Mouse (Mus musculus) spleen, postnatal 4 days (tissue): ENCODE measurements around the gene Ctsd.
A peak's percentile ranks its signal among the peaks of the same experiment; 100 is the strongest.

Experiments used
- DNase-seq, 2 experiments: peaks; one replicate each; pipeline ENCODE4 v3.0.0; 2022; ENCODE audit warnings: low spot score in 2 of 2

The Ctsd gene

DNA sequence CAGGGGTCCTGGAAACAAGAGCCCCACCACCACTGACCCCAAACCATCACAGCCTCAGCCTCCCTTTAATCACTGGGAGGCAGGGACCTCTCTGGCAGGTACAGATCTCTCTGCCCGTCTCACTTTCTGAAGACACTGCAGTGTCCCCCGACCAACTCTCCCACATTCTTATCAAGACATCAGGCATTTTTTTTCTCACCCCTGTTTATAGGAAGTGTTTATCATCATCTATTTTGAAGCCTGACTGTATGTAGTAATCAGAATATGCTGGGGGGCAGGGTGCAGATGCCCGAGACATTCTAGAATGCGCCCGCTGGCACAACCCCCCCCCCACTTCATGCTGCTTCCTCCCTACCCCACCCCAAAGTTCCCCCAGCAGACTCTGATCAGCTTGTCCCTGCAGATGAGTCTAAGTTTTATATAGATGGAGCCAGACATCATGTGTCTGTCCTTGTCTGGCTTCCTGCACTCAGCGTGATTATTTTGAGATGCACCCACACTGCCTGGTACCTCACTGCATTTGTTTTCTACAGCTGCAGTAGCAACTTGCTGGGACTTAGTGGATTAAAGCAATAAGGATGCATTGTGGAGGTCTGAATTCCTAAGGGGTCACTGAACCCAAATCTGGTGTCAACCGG lies 12.4 kb upstream of the Ctsd start:
- no peak for DNase-seq

DNA sequence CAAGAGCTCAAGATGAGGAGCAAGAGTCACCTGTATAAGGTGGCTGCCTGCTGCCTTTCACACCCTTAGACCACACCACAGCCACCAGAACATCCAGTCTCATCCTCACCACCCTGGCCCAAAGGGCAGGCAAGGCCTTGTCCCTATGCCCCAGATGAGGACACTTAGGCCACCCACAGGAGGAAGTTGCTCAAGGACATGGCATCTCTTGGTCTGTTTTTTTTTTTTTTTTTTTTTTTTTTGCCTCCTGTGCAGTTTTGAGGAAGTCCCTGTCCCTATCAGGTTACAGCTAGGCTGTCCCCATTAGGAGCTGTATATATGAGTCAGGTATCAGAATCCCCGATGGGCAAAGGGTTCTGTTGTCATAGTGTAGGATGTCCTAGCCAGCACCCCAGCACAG lies 11.4 kb upstream of the Ctsd start:
- DNase-seq: no peak

DNA sequence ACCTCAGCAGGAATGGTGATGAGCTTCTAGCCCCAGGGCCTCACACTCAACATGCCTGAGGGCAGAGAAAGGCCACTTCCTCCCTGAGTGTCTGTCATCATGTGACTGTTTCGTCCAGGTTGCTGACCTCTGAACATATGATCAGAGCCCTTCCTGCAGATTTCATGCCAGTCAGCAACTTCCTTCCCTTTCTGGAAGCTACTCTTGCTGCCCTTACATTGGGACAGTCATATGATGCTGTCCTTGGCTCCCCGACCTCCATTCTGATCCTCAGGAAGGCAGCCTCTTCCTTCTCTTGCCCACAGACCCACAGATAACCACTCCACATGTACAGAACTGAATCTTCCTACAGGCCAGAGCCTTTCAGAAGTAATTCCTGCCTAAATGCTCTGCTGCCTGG lies 10.2 kb upstream of the Ctsd start:
- DNase-seq: no peak

DNA sequence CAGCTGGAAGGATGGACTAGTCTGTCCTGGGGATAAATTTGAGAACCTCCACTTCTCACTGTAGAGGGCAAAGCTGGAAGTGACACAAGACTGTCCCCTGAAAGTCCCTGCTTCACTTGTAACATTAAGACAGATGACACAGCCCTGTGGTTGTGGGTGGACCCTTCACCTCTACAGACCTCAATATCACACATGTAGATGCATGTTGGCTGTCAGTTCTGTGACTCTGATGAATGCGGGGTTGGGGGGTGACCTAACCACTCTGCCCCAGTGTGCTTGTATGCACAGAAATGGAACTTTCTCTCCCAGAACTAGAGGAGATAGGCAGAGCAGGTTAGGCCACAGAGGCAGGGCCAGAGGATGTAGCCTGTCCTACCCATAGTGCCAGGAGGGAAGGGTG lies 8.8 kb upstream of the Ctsd start:
- no peak for DNase-seq

DNA sequence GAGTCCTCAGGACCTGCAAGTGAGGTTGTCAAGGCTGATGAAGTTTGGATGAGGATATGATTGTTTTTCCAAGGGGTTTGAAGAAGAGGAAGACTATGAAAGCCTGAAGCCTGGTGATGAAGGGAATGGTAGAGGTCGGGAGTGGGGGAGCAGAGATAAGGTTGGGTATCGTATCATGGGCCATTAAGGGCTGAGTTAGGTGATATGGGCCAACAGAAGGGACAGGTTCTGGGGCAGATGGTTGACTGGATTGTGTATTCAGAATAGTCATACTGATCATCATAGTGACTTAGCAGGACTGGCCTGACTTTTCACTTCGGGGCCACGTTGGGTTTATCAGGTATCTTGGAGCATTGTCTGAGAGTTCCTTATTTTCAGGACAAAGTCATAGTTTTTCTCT lies 7.6 kb upstream of the Ctsd start:
- DNase-seq: no peak

DNA sequence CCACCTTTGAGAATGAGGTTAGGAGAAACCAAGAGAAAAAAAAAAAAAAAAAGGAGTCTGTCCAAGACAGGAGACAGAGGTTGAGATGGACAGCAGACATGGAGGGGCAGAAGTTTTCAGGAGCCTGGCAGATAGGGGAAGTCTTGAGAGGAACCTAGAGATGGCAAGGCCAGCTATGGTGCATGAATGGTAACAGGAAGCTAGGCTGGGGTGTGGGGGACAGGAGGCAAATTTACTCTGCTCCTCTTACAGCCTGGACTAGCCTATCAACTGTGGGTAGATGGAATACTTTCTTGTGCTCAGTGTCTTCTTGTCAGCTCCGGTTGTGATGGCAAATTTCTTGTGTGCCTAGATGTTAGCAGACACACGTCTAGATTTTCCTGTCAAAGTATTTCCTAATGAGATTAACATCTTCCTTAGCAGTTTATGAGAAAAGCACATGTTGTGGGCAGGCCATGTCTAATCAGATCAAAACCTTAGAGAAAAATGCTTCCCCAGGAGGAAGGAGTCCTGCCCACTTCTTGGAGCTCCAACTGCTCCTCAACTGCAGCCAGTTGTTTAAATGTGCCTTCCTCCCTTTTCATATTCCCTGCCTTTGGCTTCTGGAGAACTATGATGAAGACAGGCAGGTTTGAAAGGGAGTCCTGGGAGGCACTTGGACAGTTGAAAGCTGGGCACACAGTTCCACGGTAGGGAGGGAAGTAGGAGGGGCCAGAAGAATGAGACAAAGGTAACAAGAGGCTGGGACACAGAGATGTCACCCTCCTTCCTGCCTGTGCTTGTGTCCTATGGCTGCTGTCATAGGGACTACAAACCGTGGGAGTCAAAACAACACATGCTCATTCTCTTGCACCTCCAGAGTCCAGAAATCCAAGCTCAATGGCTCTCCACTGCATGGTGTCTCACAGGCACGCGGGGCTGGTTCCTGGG lies 6.7 kb upstream of the Ctsd start:
- DNase-seq: no peak

DNA sequence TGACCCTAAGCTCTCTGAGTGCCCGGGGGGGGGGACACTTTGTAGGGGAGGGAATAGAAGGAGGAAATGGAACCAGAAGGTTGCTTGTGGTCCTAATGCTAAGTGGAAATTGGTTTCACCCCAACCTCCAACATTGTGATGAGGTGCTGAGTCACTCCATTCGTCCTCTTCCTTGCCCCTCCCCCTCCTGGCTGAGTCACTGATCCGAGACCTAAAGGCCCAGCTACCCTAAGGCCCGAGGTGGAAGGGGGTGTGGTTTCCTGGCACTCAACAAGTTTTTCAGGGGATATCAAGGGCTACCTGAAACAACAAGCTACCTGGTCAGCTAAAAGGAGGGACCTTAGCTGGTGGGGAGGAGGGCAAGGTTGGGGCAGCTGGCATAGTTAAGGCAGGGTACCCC lies 5.4 kb upstream of the Ctsd start:
- peak; percentile 79 to 83 for DNase-seq

DNA sequence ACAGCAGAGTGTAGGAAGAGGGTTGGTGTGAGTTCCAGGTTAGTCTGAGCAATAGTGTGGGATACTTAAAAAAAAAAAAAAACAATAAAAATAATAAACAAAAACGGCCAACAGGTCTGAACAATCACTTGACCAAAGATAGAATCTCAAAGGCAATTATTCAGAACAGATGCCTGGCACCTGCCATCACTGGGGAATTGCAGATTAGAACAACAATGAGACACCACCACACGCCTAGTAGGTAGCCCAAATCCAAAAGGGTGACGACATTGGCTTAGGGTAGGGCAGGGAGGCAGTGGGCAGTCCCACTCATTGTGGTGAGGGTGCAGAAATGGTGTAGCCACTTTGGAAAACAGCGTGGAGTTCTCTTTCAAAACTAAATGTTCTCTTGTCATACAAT lies 3.8 kb upstream of the Ctsd start:
- no peak for DNase-seq

DNA sequence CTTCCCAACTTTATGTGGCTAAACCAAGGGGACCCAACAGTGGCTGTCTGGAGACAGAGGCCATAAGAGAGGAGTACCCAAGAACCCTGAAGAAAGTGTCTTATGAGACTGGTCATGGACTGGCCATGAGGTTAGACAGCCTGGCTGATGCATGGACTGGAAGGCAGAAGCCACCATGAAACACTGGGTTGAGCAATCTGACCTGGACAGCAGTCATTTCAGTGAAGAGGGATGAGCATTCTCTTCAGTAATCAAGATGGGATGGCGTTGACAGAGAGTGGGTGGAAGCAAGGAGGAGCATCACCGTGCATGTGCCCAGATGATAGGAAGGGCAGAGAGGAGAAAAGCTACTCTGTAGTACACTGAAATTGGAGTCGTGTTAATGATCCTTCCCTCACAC lies 3.3 kb upstream of the Ctsd start:
- DNase-seq: no peak

DNA sequence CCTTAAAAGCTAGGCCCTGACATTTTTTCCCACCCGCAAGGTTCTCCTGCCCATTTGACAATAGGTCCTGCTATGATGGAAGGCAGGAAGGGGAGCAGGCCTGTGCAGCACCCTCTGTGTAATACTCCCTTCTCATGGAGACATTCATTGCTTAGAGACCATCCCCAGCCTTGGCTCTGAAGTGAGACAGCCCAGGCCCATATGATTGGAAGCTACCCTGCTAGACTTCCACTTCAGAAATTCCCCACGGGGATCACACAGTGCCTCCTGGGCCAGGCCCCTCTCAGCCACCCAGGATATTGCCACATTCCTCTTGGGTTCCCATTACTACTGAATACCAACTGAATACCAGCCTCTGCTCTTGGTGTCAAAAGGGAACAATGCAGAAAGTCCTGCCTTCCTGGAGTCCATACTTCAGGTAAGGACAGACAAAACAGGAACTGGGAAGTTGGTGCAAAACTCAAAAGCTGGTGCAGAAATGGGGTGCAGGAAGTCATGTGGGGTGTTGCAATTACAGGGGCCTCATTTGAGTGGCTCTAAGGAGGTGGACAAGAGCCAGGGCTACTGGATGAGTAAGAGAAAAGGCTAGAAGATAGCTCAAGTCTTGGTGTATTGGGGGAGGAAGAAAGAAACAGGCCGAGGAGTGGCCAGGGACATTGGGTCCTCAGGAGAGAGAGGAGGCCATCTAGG lies 2.3 kb upstream of the Ctsd start:
- no peak for DNase-seq

DNA sequence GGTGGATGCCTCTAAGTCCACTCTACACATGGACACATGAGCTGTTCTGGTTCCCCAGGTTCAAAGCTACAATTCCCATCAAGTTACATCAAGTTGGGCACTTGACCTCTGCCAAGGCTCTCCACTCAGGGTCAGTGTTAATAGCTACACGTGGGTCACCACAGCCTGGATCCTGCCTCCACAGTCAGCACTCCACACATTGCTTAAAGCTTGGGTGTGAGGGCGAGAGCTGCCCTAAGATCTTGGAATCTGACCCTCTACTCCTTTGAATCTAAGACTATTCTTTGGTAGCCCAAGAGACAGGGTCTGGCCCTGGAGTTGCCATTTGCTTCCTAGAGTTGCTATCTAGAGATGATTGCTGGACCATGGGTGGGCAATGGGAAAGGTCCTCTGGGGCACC lies 902 bp upstream of the Ctsd start:
- no peak for DNase-seq

DNA sequence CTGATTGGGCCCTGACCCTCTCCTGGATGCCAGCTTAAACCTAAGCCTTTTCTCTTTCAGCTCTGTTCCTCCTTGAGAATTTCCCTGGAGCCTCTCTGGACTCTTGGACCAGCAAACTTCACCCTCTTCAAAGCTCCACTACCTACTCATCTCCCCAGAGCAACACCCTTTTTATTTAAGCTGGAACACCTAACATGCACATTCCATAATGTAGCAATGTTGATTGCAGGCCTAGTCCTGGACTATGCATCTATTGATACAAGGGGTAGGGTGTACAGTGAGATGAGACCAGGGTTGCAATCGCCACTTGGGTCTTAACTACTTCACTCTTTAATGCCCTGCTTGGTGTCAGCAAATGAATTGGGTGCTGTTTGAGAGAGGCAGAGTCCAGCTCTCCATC lies 360 bp upstream of the Ctsd start:
- no peak for DNase-seq

DNA sequence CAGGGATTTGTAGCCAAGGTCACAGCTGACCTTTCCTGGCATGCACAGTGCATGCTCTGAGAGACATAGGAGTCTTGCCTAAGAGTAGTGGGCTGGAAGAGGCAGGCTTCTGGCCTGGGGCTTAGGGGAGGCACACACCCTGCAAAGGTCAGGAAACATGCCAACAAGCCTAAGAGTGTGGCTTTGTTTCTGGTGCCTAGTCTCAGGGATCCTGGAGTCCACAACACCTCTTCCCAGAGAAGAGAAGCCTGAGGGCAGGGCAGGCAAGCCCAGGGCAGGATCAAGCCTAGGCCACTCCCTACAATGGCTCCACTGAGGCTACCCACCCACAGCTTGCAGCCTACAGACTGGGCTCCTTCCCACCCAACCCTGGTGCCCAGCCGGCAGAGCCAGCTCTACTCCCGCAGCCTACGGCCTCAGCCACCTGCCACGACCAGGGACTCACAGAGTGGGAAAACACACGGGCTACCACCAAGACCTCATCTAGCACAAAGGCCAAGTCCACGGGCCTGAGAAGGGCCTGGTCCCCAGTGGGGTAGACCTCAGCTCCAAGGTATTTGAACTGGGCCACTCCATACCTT lies 1.1 kb downstream of the Ctsd start:
- DNase-seq: peak in 1 of 2 experiments; percentile 73

DNA sequence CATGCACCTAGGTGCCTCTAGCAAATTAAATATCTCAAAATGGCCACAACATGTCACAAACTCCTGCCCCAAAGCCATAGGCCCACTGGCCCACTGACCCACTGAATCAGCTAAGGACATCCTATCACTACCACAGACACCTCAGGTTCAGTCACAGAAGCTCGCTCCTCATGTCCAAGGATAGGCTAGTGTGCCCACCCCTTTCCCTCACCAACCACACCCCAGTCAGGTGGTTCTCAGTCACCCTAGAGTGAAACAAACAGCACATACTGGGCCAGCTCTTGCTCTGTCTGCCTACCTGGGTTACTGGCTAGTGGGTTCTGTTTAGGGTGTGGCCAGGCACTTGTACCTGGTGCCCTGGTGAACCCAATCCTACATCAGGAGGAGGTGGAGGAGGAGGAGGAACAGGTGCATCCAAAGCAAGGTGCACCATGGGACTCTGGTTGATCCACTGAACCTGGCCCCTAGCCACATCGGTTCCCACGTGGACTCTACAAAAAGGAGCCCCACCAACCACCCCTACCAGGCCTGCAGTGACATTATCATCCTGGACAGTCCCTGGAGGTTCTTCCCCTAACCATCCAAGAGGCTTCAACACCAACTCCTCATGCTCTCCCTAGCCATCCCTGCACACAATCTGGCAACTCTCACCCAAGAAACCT lies 2.0 kb downstream of the Ctsd start:
- DNase-seq: peak; percentile 16 to 63

DNA sequence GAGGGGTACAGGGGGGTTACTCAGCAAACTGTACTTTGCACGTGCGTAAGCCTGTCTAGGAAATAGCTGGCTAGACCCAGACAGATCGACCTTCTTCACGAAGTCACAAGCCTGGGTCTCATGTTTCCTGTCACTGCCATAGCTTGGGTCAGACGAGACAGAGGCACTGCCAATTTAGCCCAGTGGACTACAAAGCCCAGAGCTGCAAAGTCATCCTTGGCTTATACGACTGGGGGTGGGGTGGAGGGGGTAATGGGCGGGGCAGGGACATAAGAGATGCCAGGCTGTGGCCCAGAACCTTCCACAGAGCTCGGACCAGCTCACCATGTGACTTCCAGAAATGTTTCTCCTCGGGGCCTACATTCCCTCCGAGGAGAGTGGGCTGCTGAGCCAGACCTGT lies 3.5 kb downstream of the Ctsd start:
- DNase-seq: no peak

DNA sequence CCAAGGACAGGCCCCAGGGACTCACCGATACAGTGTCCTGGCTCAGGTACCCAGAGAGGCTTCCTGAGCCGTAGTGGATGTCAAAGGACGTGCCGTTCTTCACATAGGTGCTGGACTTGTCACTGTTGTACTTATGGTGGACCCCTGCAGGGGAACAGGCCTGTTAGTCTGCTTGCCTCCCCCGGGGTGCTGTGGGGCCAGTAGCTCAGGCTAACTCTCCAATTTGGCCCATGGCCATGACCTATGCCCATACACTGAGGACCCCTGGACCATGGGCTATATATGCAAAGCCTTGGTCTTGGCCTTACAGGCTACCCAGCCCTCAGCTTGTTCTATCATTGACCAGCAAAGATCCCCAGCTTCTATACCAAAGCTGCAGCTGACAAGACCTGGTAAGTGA lies 5.3 kb downstream of the Ctsd start, which contains the start of gene Gm49369:
TSS of gene Gm49369 (minus strand) at position 101 of the 400 bp plus-strand sequence.
- no peak for DNase-seq

DNA sequence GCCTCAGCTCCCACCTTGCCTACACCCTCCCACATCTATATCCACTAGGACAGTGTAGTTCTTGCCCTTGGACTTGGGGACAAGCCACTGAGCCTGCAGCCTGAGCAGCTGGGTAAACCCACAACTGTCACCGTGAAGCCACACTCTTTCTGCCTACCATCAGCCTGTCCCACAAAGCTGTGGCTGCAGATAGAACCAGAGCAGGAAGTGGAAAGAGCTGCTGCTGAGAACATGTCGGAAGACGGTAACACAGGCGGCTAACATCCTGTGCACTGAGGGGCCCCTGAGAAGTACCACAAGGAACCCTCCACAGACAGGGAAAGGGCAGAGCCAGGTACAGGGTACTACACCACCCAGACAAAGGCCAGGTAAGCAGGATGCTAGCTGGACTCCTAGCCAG lies 6.7 kb downstream of the Ctsd start:
- peak; percentile 21 to 65 for DNase-seq

DNA sequence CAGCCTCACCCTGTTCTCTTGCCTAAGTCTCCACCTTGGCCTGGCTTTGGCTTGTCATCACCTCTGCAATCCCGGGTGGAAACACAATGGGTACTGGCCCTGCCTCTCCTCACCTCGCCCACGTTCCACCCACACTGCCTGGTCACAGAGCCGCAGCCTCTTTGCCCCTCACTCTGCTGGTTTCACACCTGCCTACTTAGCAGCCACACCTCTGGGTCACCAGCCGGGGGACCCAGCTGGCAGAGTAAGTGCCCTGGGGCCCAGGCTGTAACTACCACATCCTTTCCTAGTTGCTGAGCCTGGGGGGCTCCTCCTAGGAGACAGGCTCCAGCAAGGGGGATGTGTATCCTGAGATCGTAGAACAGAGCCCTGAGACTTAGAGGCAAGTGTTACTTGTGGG lies 8.7 kb downstream of the Ctsd start:
- no peak for DNase-seq

DNA sequence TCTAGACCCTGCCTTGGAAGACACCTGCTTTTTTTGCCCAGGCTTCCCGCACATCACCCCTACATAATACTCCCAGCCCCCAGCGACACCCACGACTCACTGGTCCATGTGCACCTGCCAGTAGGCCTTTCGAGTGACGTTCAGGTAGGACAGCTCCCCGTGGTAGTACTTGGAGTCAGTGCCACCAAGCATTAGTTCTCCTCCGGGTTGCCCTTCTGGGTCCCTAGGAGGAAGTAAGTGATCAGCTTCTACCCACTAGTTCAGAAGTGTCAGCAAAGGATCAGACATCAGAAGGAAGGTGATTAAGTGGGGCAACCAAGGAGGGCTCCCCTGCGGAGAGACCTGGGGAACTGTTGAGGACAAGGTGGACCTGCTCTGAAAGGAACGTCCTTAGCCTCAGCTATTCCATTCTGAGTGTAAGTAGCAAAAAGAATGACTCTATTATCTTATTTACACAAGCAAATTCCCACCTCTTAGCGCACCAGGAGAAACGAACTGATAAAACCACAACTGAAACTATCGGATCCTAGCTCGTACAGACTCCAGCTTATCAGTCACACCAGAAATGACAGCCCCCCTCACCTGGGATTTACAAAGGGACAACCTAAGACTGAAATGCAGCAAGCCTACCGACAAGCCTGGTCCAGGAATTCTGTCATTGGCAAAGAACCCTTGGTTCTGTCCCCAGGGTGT lies 10.5 kb downstream of the Ctsd start:
- no peak for DNase-seq

DNA sequence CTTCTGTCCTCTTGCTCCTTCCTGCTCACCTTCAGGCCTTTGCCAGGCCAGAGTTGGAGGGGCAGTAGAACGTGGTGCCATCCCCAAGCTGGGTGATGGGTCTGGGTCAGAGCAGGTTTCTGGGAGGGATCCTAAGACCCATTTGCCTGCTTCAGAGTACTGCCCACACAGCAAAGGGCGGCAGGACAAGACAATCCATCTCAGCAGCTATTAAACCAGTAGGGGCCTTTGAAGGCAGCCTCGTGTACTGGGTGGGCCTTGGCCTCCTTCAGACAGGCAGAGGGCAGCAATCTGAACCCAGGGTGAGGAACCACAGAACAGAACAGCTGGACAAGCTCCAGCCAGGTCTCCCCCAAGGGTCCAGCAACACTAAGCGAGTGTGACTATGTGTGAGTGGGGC lies 11.7 kb downstream of the Ctsd start:
- DNase-seq: no peak

DNA sequence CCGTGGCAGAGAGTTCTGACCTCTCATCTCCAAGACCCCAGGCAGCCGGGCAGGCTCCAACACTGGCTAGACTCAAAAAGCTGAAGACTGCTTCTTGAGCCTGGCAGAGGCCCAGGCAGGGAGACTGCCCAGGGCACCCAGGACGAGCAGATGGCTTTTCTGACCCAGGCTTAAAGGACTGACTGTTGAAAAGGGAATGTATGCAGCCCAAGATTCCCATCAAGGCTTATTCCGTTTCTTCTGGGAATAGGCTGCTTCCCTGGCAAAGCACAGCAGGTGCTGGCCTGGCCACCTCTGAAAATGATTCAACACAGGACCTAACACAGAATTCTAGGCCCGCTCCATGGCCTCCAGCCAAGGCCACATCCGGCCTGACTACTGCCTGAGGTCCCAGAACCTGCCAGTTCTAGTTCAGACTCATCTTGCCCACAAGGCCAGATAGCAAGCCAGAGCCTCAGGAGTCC lies 12.5 kb downstream of the Ctsd start:
- no peak for DNase-seq
